Mouse (Mus musculus): ENCODE data around the gene Myh6.
A peak's percentile ranks its signal among the peaks of the same experiment; 100 is the strongest.
"Not testable (repeated sequence)": the region's sequence is repeated elsewhere in the genome, so short reads cannot be mapped to it uniquely, and the experiment has no call there.

The Myh6 gene

DNA sequence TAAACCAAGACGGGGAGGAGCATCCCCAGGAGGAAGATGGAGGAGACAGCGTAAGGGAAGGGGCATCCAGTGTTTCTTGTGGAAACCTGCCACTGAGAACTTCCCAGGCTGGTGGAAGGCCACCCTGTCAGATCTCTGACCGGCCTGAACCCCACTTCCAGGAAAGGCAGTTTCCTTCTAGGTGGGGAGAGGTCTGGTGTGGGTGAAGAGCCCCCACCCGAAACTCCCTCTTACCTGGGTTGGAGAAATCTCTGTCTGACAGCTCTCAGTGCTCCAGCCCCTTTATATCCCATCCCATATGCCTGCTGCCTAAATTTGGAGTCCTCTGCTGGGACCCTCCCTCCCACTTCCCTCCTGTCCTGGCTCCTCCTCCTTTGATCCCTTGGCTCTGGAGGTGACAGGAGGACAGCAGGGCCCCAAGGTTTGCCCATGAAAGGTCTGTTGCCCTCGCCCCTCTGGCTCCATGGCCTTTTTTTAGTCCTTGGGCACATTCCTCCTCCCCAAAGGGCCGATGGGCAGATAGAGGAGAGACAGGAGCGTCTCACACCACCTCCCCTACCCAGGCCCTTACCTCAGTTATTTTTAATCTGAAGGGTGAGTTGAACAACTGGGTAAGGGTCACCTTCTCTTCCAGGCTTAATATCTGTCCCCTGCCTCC lies at the start of gene Myh6:
Gene Myh6, minus strand, starts transcription at position 608 of the 658 bp plus-strand sequence.
- no peak for DNase-seq

DNA sequence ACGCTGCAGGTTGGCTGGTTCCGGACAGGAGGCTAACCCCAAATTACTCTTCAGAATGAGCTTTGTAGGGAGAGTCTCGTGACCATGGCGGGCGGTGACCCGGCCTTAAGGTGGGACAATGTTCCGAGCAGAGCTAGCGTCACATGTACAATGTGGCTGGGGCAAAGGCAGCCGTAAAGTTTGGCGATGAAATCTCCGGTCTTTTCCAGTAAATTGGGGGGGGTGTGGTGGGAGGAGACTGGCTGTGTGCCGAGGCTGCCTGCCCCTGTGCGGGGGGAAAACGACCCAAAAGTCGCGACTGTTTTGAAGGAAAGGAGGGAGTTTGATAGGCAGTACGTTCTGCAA lies 49.0 kb upstream of the Myh6 start:
- DNase-seq: no peak

DNA sequence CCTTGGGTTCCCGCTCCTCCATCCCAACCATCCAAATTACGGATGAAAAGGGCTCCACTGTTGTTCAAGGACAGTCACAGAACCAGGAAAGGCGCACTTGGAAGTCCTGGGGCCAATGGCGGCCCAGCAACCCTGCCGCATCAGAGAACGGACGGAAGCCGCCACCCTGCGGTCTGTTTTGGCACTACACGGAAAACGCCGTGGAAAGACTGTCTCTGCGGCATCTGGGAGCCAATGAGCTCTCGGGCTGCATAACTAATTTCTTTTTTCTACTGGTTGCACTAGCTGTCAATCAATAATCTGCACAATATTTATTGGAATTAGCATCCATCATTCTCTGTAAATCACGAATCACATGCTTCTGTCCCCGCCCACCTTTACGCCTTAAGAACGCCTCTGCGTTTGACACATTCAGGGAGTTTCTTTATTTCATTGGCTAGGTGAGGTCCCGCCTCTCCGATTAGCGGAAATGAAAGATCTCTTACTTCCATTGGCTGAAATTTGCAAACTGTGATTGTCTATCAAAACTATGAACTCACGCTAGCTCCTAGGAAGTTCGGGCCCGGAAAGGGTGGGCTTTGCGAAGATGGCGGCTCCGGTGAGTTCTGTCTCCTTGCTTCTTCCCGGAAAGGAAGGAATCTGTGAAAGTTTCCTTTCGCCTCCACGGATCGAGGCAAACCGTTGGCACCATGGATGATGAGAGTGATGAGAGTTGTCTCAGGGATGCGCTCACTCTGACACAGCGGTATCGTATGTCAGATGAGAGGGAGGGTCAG lies 48.5 kb upstream of the Myh6 start, which contains the start of gene Ngdn:
Gene Ngdn, plus strand, starts transcription at position 464 of the 776 bp plus-strand sequence.
- DNase-seq: peak; percentile 98

DNA sequence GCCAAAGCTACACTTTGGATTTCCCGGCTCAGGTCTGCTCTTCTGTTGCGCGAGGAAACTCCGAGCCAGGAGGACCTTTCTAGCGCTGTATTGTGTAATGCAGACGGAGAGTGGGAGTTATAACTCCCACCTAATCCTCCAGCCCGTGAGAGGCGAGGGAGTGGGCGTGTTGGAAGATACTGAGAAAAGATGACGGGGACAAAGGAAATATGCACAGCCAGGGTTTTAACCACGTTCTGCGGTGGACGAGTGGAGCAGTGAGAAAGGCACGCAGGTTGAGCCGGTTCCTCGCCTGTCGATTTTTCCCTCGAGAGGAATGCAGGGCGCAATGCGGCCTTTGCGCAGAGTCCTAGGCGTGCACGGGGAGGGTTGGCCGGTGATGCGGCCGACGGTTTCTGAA lies 47.9 kb upstream of the Myh6 start:
- DNase-seq: no peak

DNA sequence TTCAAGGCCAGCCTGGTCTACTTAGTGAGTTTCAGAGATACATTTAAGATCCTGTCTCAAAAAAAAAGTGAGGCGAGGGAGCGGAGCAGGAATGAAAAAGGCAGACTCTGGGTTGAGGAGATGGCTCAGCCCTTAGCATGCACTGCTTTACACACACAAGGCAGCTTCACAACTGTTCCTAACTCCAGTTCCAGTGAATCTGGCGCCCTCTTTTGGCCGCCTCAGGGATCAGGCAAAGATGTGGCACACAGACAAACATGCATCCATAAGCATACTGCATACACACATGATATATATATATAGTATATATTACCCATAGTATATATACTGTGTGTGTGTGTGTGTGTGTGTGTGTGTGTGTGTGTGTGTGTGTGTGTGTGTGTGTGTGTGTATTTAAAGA lies 44.4 kb upstream of the Myh6 start:
- DNase-seq: no peak

DNA sequence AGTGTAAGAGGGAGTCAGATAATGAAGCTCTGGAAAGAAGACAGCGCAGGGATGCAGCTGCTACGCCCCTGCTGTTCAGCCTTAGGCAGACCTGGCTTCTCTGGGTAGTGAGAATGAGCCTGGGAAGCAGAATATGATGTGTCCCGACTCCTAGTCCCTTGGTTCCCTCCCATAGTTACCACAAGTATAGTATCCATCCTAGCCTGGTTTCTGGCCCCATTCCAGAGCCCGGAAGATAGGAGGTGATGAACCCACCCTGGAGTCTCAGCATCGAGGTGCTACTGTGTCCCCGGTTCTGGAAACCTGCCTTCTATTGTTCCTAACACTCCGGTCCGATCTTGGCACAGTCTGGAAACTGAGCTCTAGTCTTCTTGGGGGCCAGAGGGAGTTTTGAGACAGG lies 41.7 kb upstream of the Myh6 start:
- no peak for DNase-seq

DNA sequence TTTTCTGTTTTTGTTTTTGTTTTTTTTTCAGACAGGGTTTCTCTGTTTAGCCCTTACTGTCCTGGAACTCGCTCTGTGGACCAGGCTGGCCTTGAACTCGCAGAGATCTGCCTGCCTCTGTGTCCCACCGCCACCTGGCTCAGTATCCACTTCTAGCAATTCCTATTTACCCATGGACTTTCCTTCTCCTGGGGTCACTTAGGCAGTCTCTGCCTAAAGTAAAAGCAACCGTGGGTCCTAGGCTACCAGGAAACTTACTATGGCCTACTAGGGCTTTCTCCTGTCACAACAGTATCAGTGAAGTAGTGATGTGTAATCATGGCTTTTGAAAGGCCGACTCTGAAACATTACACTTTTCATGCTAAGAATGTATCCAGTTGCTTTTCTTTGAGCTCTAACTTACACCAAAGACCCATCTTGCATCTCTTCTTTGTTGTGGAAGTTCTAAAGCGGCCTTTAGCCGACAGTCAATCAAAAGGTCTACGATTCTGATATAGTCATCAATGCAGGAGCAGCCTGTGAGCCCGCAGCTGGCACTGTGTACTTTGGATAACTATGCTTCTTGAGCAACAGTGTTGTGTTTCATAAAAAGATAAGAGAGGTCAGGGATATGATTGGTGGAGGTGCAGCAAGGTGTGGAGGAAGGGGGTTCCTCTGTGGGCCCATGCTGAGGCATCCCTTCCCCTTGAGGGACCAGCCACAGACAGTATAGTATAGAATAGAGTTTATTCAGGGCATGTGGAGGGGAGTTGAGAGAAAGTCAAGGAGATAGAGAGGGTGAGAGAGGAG lies 40.6 kb upstream of the Myh6 start:
- DNase-seq: no peak

DNA sequence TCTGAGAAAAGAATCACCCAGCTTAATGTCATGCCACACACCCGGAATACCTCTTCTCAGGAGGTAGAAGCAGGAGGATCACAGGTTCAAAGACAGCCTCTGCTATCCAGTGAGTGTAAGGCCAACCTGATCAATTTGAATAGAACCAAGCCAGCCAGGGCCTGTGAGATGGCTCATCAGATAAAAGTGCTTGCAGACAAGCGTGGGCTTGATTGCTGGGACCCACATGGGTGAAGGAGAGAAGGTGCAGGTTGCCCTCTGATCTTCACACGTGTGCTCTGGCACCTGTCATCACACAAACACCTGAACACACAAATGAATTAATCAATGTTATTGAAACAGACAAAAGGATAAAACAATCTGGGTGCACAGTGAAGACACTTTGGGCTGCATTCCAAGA lies 39.8 kb upstream of the Myh6 start:
- no peak for DNase-seq

DNA sequence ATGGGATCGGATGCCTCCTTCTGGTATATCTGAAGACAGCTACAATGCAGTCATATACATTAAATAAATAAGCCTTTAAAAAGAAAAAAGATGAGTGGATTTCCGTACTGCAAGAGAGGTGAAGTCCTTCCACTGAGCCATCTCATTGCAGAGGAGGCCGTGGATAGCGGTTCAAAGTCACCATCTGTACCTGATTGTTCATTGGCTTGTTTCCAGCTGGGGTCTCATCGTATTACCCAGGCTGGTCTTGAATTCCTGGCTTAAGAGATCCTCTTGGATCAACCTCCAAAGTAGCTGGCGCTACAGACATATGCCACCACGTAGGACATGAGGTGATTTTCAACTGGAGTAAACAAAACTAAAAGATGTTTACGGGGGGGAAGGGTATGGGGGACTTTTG lies 39.2 kb upstream of the Myh6 start:
- no peak for DNase-seq

DNA sequence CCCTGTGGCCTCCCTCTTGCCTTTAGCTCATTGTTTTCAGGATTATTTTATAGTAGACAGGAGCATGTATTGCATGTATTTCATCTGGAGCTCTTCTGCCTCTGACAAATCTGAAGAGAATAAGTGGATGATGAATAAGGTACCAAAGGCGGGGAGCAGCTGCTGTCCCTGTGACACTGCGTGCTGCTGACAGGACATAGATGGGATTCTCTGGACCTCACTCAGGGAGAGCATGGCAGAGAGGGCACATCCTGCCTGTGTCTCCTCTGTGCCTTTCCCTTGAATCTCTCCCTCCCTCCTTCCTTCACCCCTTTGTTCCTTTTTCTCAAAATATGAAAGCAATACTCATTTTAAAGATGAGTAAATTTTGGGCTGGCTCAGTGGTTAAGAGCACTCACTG lies 38.8 kb upstream of the Myh6 start:
- no peak for DNase-seq

DNA sequence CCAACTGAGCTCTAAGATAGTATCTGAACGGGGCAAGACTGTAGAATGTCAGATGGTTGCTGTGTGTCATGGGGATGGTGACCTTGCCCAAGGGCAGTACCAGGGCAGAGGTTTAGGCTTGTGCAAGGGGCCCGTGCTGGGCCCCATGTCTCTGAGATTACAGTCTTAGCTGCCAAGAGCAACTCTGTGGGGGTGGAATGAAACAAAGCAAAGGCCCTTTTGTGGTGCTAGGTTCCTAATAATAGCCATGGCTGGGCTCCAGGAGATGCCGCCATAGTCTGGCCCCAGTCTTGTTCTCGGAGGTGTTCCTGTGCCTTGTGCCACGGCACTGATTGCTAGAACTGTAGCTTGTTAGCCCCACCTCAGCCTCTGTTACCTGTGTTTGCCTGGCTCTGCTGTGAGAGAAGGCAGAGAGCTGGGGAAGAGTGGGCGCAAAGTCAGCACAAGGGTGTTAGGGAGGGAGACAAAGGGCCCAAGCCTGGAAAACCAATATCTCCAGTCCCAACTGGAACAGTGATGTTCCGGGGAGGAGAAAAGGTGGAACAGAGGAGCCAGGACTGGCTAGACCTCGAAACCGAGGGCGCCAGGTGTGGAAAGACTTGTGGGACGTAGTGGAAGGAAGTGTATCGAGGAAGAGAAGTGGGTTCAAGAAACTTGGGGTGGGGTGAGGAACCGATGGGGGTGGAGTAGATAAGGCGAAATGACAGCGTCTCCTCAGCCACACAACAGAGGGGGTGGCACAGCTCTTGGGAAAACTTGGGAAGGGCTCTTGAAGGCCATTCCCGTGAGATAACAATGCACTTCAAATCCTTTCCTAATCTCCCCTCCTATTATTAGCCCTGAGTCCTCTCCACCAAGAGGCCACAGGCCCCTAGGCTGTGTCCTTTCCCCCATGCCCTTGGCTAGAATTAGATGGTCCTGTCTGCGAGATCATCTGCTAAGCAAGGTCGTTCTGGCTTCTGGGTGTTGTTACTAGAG lies 37.4 kb upstream of the Myh6 start:
- peak; percentile 44 to 61 for DNase-seq

DNA sequence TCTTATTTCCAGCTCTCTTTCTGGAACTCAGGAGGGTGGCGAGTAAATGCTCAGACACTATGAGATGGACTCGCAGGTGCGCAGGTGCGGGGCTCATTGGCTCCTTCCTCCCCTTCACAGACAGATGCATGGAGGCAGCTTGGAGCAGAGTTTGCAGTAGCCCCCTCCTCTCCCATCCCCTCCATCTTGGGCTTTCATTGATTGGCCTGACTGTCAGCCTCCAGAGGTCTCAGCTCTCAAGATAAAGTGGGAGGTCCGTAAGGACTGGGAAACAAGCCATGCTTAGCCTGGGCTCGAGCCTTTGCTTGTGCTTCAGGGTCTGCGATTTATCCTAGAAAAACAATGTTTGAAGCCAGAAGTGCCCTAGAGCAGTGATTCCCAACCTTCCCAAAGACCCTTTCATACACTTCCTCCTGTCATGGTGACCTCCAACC lies 36.0 kb upstream of the Myh6 start:
- no peak for DNase-seq

DNA sequence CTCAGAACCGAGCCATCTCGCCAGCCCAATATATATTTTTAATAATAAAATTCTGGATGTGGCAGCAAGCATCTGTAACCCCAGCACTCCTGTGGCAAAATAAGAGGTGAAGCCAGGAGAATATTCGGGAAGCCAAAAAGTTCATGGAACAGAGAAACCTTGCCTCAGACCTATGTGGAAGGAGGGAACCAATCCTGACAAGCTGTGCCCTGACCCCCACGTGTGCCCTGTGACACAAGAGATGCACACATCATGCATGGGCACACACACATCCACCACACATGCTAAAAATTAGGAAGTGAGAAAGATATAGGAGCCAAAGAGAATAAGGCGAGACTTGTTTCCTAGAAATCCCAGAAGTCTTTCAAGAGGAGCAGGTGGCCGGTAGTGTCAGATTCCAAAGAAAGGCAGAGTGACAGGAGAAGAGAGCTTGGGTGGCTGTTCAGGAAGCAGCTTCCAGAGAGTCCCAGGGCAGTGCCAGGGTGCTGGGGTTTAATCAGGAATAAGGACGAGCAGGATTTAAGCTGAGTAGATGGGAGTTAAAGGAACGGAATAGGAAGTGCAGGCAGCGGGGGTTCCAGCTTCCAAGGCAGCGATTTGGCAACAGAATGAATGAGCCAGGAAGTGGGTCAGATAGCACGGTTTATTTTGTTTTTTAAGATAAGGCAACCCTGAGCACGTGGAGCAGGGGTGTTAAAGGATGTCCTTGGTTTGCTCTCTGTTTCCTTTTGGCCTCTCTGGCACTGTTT lies 35.4 kb upstream of the Myh6 start:
- DNase-seq: no peak

DNA sequence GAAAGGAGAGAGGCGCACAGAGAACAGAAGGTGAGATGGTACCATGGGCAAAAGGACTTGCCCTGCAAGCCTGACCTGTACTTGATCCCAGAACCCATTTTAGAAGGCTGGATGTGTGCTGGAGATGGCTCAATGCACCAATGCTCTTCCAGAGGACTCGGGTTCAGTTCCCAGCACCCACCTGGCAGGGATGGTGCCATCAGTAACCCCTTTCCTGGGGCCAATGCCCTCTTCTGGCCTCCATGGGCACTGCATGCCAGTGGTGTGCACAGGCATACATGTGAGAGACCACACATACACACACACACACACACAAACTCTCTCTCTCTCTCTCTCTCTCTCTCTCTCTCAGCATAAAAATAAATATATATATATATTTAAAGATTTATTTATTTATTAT lies 34.7 kb upstream of the Myh6 start:
- no peak for DNase-seq

DNA sequence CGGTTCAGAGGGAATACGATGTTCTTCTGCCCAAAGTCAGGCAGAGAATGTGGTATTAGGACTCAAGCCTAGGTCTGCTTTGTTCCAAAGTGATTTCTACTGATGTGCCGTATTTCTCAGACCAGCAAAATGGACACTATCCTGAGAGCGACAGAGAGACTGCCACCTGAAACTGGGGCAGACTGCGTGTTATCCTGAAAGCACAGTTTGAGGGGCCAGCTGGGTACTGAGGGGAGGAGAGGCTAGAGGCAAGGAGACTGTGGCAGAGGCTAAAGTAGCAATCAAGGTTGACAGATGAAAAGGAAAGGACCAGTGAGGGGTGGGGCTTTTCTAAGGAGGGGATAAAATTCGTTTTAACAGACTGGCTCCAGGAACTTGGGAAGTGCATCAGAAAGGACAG lies 34.1 kb upstream of the Myh6 start:
- DNase-seq: no peak

DNA sequence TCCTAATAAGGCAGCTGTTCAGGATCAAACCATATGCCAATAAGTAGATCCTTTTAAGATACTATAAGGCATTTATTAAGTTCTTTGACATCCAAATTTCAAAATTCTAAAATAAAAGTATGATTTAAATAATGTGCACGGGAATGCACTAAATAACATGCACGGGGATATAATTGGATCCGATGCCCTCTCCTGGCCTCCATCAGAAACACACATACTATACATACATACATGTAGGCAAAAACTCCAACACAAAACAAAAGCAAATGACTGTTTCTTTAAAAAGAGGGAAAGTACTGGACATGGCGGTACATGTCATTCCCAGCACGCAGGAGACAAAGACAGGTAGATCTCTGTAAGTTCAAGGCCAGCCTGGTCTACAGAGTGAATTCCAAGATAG lies 33.1 kb upstream of the Myh6 start:
- not testable (repeated sequence) for DNase-seq

DNA sequence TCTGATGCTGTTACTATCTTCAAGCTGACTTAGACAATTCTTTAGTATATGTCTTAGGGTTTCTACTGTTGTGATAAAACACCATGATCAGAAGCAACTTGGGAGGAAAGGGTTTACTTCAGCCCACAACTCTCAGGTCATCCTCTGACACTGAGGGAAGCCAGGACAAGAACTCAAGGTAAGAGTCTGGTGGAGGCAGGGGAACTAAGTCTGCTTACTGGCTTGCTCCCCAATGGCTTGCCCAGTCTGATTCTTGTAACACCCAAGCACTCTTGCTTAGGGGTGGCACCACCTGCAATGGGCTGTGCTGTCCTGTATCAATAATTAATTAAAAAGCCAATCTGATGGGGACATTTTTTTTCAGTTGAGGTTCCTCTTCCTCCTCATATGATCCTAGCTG lies 32.0 kb upstream of the Myh6 start:
- no peak for DNase-seq

DNA sequence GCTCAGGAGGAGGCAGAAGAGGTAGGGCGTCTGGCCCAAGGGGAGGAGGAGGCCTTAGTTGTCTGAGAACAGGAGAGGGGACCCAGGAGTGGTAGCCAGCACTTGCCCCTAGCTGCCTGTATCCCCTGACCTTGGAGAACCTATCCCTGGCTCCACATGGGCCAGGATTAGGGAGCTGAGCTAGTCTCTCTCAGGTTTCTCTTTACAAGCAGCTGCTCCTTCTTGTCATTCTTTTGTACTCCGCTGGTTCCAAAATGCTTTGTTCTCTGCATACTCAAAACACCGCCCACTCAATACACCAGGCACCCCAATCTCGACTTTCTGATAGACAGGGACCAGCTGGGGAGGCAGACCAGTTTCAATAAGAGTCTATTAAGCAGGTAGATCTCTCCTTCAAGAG lies 30.6 kb upstream of the Myh6 start:
- no peak for DNase-seq

DNA sequence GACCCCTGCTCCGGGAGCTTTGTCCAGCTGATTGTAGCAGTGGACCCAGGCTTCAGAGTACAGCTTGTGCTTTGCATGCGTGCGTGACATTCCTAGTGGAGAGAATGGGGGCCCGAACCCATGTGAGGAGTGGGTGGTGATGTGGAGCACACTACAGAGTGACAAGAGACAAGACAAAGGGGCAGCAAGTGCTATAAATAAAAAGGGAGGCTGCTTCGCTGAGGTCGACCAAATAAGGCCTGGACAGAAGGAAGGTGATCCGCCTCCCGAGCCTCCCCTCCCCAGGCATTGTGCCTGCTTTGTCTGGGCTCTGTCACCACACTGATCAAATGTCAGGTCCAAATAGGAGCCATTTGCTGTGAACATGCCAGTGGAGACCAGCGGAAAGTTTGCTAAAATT lies 30.1 kb upstream of the Myh6 start:
- DNase-seq: no peak

DNA sequence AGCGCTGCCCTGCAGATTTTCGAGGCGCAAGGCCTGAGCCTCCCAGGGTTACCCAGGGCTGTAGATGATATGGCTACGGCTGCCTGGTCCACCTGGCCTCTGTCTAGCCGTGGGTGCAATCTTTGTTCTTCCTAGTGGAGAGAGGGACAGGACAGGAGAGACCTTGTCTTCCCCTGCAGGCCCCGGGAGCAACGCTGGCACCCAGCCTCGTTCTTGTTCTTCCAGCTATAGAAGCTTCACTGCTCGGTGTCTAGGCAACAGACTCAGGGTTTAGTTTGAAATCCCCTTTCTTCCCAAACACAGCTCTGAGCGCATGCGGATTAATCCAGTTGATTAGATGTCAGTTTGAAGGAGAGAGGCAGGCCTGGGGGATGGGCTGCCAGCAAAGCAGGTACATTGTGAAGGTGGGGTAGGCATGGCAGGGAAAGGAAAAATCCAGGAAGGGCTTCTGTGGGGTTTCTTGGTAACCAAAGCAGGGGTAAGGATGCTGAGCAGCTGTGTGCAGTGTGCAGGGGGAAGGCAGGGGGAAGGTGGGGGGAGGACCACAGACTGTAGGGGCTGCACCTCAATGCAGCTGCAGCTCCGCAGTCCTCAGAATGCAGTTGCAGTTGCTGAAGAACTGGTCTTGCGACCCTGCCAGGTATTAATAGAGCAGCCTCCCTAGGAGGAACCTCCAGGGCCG lies 28.9 kb upstream of the Myh6 start:
- no peak for DNase-seq

DNA sequence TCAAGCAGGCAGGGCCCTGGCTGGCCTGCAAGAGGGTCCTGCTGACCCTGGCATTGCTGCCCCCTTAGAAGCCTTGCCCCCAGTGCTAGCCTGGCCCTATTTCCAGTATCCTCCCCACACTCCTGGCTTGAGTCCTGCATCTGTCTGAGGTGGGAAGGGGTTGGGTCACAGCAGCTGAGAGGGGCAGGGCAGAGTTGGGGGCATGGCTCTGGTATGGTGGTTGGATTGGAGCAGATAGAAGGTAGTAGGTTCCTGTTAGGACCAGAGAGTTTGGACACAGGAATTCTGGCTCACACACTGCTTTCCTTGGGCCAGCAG lies 28.1 kb upstream of the Myh6 start:
- no peak for DNase-seq

Data from lung, adult 18-20 months (tissue).